Mouse (Mus musculus) testis, adult 2 months (tissue): ENCODE results near the gene Rps6kc1.

Experiments
- CTCF ChIP-seq: fragments of 200-500 bp; IDR thresholded peaks from 2 replicates; pipeline ENCODE4 v1.5.1; 2012; ENCODE audit warnings: low read depth, mild to moderate bottlenecking, inconsistent platforms, low read length, moderate library complexity; ENCODE audit not compliant: control insufficient read depth, insufficient read depth, insufficient replicate concordance
- POLR2A ChIP-seq: fragments of 200-500 bp; IDR thresholded peaks from 2 replicates; pipeline ENCODE4 v1.6.1; 2012; ENCODE audit warnings: low read depth, mild to moderate bottlenecking, inconsistent platforms, low read length, moderate library complexity; ENCODE audit not compliant: control insufficient read depth

DNA sequence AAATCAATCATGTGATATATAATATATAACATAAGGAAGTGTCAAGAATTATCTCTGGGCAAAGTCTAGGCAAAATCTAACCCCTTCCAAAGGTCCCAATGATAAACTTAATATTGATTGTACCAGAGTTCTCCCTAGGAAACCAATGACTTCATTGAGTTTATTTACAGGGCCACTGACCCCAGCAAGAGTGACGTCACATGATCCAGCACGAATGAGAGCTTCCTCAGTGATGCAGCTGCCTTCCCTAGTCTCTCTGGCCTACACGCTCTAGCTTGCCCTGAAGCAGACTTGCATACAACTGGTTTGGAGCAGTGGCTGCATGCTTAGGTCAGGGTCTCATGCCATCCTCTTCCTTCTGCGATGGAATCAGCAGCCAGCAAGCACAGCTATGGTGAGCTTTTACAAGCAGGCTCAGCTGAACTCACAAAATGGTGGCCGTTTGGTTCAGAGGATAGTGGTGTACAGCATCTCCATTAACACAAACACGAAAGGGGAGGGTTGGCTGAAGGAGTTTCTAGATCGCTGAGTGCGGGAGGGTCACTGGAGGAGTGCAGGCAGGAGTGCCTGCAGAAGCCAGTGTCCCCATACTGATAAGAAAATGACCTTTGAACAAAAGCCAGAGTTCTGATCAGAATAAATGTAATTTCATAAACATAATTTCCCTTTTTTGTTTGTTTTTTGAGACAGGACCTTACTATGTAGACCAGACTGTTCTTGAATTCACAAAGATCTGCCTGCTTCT, 8.3 kb upstream of the Rps6kc1 start:
- TF ChIP-seq CTCF (no peak), POLR2A (no peak)
